Mouse (Mus musculus): Measurements from ENCODE around the gene Osgin1.

Osgin1 gene

DNA sequence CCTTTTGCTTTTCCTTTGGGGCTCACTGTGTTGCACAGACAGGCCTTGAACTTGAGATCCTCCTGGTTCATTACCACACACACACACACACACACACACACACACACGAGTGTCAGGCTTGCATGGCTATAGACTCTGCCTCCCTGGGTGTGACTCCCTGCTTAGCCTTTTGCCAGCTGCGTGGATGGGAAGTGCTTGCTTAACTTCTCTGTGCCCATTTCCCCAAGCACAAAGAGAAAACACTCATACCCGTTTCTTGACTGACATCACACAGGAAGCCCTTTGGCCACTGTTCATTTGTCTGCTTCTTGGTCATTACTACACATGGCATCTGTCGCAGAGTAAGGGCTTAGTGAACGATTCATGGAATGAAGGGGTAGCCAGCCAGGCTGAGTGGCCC is 8.1 kb downstream of the Osgin1 start:
- no peak for DNase-seq (ENCODE audit: inconsistent age in 2 of 2, low spot score in 1 of 2)

DNA sequence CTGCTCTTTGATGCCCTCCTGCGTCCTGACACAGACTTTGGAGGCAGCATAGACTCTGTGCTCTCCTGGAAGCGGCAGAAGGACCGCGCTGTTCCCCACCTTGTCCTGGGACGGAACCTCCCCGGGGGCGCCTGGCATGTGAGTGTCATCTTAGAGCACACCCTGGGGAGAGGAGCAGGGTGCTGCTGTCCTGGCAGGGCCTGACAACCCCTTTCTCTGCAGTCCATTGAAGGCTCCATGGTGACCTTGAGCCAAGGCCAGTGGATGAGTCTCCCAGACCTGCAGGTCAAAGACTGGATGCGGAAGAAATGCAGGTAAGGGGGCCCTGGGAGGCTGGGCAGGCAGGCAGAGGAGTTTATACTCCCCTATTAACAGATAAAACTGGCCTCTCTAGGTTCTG is 9.0 kb downstream of the Osgin1 start:
- DNase-seq (ENCODE audit: inconsistent age in 2 of 2, low spot score in 1 of 2): peak; percentile 70 to 81

DNA sequence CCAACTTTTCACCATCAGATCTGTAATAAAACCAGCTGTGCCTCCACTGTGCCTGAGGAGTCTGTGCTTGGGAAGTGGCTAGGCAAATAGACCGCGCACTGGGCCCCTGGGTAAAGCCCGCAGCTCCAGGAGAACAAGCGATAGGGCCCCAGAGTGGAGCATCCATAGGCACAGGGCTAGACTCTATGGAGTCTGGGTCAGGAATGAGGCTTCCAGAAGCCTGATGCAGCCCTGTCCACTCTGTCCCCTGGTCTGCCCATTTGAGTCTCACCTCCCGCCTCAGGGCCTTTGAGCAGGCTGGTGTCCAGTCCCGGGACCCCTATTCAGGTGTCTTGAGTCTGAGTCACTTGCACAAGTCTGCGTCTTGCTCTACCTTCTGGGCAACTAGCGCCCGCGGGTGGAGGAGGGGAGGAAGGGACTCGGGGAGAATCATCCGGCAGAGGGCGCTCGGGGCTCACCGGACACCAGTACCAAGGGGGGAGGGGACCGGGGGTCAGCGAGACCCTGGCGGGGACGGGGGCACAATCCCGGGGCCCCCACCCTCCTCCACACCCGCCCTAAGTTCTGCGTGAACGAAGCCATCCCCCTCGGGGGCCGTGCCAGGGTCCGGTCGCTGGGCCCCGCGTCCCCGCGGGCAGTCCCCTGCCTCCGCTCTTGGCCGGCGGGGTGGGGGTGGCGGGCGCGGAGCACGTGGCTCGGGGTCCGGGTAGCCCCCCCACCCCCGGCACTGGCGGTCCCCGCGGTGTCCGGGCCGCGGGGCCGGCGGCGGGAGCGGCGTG is 12.5 kb downstream of the Osgin1 start, which contains the start of gene Necab2:
Gene Necab2 (plus strand): TSS at position 509 of the 779 bp plus-strand sequence.
- DNase-seq (ENCODE audit: inconsistent age in 2 of 2, low spot score in 1 of 2): peak; percentile 91 to 97

DNA sequence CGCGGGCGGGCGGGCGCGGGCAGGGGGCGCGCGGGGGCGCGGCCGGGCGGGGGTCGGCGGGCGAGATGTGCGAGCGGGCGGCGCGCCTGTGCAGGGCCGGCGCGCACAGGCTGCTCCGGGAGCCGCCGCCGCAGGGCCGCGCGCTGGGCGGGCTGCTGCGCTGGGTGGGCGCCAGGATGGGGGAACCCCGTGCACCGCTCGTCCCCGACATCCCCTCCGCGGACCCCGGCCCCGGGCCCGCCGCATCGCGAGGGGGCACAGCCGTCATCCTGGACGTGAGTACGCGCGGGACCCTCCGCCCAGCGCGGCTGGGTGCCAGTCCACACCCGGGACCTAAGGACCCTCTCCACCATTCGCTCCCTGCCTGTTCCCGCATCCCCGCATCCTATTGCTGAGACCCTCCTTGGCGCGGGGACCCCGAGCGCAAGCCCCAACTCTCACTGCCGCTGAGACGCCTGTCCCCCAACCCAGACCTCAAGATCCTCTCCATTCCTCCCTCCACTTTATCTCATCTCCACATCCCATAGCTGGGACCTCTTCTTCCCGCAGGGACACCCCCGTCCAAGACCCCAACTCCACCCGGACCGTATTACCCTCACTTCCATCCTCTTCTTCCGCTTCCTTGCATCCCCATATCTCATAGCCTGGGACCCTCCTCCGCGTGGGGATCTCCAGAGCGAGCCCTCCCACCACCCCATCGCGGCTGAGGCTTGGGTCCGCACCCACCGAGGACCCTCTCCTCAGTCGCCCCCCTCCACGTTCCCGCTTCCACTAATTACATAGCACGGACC is 13.3 kb downstream of the Osgin1 start:
- peak; percentile 62 to 72 for DNase-seq (ENCODE audit: inconsistent age in 2 of 2, low spot score in 1 of 2)

DNA sequence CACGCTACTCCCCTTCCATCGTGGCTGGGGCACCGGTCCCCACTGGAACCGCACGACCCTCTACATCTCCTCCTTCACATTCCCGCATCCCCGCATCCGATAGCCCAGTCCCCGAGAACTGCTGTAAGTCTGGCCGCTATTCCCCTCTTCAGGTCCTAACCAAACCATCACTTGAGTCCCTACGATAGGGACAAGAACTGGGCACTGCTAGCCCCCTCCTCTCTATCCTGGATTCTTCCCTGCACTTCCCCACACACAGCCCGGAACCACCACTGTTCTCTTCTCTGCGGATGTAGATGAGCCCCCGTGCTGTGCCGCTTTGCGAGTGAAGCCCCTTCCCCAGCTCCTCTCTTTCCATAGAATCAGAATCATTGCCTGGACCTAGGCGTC is 13.9 kb downstream of the Osgin1 start:
- DNase-seq (ENCODE audit: inconsistent age in 2 of 2, low spot score in 1 of 2): peak in 1 of 2 experiments; percentile 46

DNA sequence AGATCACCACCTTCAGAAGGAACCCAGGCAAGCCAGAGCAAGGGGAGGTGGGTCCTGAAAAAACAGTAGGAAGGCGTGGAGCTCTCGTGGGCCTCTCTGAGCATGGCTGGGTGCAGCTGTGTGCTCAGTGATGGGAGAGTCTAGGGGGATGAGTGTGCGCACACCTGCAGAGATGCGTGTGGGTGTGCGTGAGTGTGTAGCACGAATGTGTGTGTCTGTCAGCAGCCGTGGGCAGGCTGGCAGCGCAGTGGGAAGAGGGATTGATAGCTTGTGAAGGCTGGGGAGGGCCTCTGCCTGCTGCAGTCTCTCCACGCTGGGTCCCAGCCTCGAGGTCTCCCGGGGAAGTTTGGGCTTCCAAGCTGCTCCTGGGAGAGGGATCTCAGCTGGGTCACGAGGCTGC is 15.7 kb downstream of the Osgin1 start:
- peak in 1 of 2 experiments; percentile 24 for DNase-seq (ENCODE audit: inconsistent age in 2 of 2, low spot score in 1 of 2)

DNA sequence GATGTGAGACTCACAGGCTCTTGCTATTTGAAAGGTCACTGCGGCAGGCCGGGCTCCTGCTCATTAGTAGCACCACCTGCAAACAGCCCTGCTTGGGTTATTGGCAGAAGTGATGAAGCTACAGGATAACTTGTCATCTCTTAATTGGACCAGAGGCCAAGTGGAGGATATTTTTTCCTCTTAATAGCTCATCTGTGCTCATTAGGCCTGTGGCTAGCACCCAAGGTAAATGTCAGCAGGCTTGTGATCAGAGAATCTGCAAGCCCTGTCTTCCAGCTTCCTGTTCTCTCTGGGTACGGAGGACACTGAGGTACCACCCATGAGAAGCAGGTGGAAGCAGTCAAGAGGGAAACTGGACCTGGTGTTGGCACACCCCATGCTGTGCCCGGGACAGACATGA is 17.2 kb downstream of the Osgin1 start:
- no peak for DNase-seq (ENCODE audit: inconsistent age in 2 of 2, low spot score in 1 of 2)

DNA sequence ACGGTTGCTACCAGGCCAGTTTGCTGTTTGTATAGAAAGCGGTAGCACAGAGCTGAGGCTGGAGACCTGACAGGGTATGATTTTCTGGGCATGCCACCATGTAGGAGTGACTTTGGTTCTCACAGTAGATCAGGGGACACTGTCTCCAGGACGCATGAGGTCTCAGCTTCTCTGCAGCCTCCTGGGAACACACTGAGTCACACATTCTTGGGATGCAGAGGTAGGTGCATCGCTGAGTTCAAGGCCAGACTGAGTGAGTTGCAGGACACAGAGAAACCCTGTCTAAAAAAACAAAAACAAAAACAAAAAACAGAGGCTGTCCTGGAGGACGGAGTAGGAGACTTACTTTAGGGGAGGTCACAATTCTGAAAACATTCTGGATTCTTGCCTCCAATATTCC is 19.0 kb downstream of the Osgin1 start:
- DNase-seq (ENCODE audit: inconsistent age in 2 of 2, low spot score in 1 of 2): peak in 1 of 2 experiments; percentile 55

DNA sequence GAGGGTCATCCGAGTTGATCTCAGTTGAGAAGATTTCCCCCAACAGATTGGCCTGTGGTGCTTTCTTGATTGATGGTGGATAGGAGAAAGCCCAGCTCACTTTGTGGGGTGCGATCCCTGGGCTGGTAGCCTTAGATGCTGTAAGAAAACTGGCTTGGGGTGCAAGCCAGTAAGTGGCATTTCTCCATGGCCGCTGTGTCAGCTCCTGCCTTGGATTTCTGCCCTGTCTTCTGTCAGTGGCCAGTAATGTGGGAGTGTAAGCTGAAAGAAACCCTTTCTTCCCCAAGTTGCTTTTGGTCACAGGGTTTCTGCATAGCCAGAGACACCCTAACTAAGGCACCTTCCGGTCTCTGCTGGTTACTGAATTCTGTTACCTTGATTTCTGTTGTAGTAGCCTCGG is 22.1 kb downstream of the Osgin1 start:
- DNase-seq (ENCODE audit: inconsistent age in 2 of 2, low spot score in 1 of 2): peak in 1 of 2 experiments; percentile 4

DNA sequence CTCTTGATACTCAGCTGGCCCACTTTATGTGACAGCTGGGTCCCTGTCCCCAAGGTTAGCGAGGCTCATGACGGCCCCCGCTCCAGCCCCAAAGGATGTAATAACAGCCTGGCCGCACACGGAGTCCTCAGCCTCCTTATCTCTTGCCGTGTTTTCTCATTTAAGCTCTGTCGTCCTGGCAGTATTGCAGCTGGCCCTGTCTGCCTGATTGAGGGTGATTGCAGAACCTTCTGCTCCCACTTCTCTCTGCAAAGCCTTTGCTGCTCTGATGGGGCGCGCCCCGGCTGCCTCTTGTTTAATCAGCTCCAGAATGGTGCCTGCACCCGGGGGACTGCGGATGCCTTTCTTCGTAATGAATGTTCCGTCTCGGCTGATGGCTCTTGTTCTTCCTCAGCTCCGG is 25.8 kb downstream of the Osgin1 start:
- DNase-seq (ENCODE audit: inconsistent age in 2 of 2, low spot score in 1 of 2): peak in 1 of 2 experiments; percentile 27

DNA sequence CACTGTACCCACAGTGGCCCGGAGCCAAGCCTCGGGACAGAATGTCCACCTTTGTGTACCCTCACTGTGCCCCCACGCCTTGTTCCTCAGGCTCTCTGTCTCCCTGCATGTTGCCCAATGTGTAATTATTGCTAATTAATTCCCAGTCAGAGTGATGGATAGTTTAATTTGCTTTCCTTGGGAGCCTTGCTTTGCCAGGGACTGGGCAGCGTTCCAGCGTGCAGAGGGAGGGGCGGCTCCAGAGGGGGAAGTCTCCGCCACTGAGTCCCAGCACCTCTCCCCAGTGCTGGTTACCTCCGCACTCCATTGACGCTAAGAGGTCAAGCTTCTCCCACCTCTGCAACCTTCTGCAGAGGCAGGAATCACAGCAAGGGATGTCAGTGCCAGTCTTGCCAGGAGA is 27.4 kb downstream of the Osgin1 start:
- no peak for DNase-seq (ENCODE audit: inconsistent age in 2 of 2, low spot score in 1 of 2)

DNA sequence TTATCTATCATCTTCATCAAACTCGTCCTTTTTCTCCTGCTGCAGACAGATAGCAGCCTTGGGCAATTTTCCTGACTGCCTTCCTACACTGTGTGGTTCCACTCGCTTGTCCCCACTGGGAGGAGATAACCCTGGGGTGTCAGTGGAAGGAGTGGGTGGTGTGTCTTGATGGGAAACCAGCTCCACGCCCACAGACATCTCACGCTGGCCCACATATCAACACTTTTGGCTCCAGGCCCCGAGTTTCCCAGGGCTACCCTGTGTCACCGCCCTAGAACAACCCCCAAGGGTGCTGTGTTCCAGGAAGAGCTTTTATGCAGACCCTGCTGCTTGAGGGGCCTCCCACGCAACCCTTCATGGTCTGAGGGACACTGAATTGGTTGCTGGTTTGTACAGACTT is 29.8 kb downstream of the Osgin1 start:
- no peak for DNase-seq (ENCODE audit: inconsistent age in 2 of 2, low spot score in 1 of 2)

DNA sequence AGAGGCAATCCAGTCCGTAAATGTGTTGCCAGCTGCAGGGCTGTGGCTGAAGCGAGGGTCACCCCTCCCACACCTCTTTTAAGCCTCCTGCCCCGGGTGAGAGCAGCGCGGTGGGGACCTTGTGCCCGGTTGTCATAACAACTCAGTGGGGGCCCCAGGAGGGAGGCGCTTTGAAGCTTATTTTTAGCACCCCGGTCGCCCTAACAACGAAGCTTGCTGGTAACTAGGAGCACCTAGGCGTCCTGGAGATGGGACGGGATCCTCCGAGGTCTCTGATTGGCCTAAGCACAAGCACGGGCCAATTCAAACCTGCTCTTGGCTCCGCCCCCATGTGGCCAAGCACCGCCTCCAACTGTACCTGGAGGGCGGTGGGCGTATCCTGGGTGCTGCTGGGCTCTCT is 32.2 kb downstream of the Osgin1 start:
- peak in 1 of 2 experiments; percentile 68 for DNase-seq (ENCODE audit: inconsistent age in 2 of 2, low spot score in 1 of 2)

DNA sequence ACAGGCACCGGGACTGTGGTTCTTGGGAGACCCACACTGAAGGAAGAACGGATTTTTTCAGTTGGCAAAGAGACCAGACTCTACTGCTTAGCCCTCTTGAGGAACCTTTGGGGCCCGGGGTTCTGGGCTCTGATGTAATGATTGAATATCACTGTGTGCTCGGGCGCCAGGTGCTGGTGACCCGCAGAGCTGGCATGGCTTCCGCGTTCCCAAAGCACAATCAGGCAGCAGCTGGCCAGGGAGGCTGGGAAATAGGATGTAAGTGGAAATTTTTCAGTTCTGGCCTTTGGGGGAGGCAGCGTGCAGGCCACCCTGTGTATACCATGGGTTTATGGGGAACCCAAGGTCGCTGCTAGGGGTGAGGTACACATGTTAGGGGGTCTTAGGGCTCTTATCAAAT is 32.9 kb downstream of the Osgin1 start:
- DNase-seq (ENCODE audit: inconsistent age in 2 of 2, low spot score in 1 of 2): no peak

DNA sequence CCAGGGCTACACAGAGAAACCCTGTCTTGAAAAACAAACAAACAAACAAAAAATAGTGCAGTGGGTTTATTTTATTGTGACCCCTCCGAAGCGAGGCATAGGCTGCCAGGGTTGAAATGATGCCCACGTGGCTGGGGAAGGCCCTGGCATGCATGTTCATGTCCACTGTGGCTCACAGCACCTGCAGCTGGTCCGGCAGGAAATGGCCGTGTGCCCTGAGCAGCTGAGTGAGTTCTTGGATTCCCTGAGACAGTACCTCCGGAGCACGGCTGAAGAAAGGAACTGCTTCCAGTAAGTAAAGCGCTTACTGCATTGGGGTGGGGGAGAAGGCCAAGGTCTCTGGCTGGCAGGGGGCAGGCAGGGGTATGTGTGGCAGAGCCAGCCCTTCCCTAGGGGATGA is 34.2 kb downstream of the Osgin1 start:
- DNase-seq (ENCODE audit: inconsistent age in 2 of 2, low spot score in 1 of 2): no peak

DNA sequence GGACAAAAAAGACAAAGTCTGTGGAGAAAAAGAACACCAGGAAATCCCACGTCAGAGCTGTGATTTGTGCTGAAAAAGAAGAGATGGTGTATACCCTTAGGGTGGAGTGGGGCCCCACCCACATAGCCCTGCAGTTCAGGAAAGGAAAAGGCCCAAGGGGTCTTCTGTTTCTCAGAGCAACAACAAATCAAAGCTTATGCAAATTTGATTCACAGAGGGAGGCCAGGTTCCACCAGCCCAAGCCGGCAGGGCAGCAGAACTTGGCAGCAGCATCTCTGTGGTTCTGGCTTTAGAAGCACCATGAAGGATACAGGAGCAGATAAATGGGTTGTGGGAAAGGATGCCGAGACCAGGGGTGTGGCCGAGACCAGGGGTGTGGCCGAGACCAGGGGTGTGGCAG is 44.8 kb downstream of the Osgin1 start:
- no peak for DNase-seq (ENCODE audit: inconsistent age in 2 of 2, low spot score in 1 of 2)

DNA sequence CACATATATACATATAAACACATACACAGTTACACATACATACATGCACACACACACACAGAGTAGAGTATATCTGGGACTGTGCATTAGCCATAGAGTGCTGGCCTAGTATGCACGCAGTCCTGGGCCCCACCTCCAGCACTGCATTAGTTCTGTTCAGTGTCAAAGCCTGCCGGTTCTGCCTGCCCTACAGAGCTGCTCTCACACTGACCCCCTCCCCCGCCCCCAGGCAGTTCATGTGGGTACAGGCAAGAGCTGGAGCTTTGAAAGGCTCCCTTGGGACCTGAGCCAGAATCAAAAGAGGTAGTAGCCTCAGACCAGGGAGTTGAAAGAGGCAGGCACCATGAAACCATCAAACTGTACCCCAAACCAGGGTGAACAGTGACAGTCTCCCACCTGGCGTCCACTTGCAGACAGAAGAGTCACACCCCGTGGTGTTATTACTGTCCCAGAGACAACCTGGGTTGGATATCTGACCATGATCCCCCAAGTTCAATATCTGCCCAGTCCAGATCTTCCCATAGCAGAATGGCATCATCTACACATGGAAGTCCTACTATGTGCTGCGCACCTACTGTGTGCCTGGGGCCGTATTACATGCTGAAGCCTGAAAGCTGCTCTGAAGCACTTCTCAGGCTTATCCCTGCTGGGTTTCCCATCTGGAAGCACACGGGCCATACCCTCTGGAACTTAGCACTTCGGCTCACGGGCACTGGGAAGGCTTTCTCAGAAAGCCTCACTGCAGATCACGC is 50.4 kb downstream of the Osgin1 start:
- DNase-seq (ENCODE audit: inconsistent age in 2 of 2, low spot score in 1 of 2): no peak

DNA sequence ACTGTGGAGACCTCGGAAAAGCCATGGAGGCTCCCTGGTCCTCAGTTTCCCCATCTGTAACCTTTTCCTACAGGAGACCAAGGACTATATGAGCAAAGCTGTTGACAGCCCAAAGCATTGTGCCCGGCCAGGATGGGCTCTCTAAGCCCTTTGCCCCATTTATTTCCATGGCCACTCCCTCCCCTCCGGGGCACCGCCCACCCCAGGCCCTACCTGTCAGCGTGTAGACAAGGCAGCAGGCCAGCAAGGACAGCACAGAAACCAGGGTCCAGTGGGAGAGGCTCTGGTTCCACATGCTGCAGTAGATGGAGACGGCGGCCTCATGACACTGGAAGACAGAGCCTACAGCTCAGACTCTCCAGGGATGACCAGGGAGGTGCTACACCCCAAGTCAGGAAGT is 53.2 kb downstream of the Osgin1 start:
- no peak for DNase-seq (ENCODE audit: inconsistent age in 2 of 2, low spot score in 1 of 2)
